Mouse (Mus musculus) limb, embryonic 15.5 days (tissue): ENCODE data around the gene Ift20. TPM values are rescaled to one million over a fixed set of nuclear protein-coding genes. Genes with fewer than 3 reads are reported as not detected.

Experiments
- ATAC-seq: fragments of 200-750 bp; cut with Nextera tagmentation; 2 replicates; pipeline ENCODE4 v1.8.0; 2017; ENCODE audit warnings: low read depth, moderate TSS enrichment; ENCODE audit not compliant: insufficient number of reproducible peaks, low FRiP score, low TSS enrichment
- H3K27ac ChIP-seq: fragments of 300-500 bp; sonication (generic); 2 replicates; pipeline ENCODE4 v1.5.1; 2015; ENCODE audit warnings: moderate library complexity, mild to moderate bottlenecking, inconsistent platforms
- H3K27me3 ChIP-seq: fragments of 300-500 bp; sonication (generic); 2 replicates; pipeline ENCODE4 v1.6.1; 2015; ENCODE audit warnings: inconsistent platforms
- H3K36me3 ChIP-seq: fragments of 300-500 bp; sonication (generic); 2 replicates; pipeline ENCODE4 v1.6.1; 2015; ENCODE audit warnings: inconsistent platforms
- H3K4me1 ChIP-seq: fragments of 300-500 bp; sonication (generic); 2 replicates; pipeline ENCODE4 v1.6.1; 2015; ENCODE audit warnings: inconsistent platforms
- H3K4me2 ChIP-seq: fragments of 300-500 bp; sonication (generic); 2 replicates; pipeline ENCODE4 v1.6.1; 2015; ENCODE audit warnings: mild to moderate bottlenecking, inconsistent platforms
- H3K4me3 ChIP-seq: fragments of 300-500 bp; sonication (generic); 2 replicates; pipeline ENCODE4 v1.5.1; 2015; ENCODE audit warnings: mild to moderate bottlenecking, inconsistent platforms
- H3K9ac ChIP-seq: fragments of 300-500 bp; sonication (generic); 2 replicates; pipeline ENCODE4 v1.6.1; 2015; ENCODE audit warnings: inconsistent platforms
- H3K9me3 ChIP-seq: fragments of 300-500 bp; sonication (generic); 2 replicates; pipeline ENCODE4 v1.6.1; 2016; ENCODE audit warnings: inconsistent platforms
- WGBS: fragments of 180-500 bp; shearing (Covaris S2); methylation state at CpG from one replicate; pipeline ENCODE4 v1.1.7; 2015; 5-methylcytosine and 5-hydroxymethylcytosine counted together
- polyA plus RNA-seq: library from polyadenylated mRNA; unstranded; fragments of >200 nt; fragmentation: Nextera tagmentation; extraction: Ambion mirVana; gene quantifications from 2 replicates; pipeline ENCODE4 v1.2.1, GENCODE M21; 2015

Ift20 gene
- polyA plus RNA-seq = 196 and 206 TPM in 2 replicates

GRCm38 (mm10) chr11:78536080-78536689 is at the start of gene Ift20, which contains the start of gene Tnfaip1:
Gene Ift20, plus strand, starts transcription at chr11:78536361.
Gene Tnfaip1, minus strand, starts transcription at chr11:78536332.
- Histone ChIP-seq H3K27ac (peak within 1 kb of the TSS; percentile 98), H3K4me1 (peaks cover 23% of the 10 kb centered on the region), H3K4me3 (peak within 1 kb of the TSS; percentile 85), H3K36me3 (peaks cover 44% of the 10 kb centered on the region), H3K9me3 (no peaks in the 10 kb centered on the region), H3K27me3 (no peaks in the 10 kb centered on the region), H3K4me2 (peak within 1 kb of the TSS; percentile 74), H3K9ac (peak within 1 kb of the TSS; percentile 87)
- under 1% methylated on average over 52 of the region's 52 CpGs for WGBS
- peak; percentile 99 for ATAC-seq

- no peaks in the 10 kb centered on the region for H3K36me3 ChIP-seq
- 4% methylated on average over 8 of the region's 8 CpGs for WGBS
- H3K4me3 ChIP-seq = no peak overlapping the region
- no peaks in the 10 kb centered on the region for H3K9me3 ChIP-seq
- H3K27me3 ChIP-seq = peaks cover 72% of the 10 kb centered on the region
- no peak overlapping the region for H3K9ac ChIP-seq
- no peak overlapping the region for H3K4me2 ChIP-seq
- no peak overlapping the region for H3K27ac ChIP-seq
- H3K4me1 ChIP-seq = peaks cover 6% of the 10 kb centered on the region
- no peak for ATAC-seq
These were observed 48.0 kb upstream of the Ift20 start for GRCm38 (mm10) chr11:78488168-78488567.

- Histone ChIP-seq H3K27me3 (peaks cover 77% of the 10 kb centered on the region), H3K4me3 (peak overlapping the region; percentile 29), H3K4me2 (peak overlapping the region; percentile 41), H3K9ac (no peak overlapping the region), H3K4me1 (peaks cover 6% of the 10 kb centered on the region), H3K9me3 (no peaks in the 10 kb centered on the region), H3K36me3 (no peaks in the 10 kb centered on the region), H3K27ac (no peak overlapping the region)
- 7% methylated on average over 48 of the region's 48 CpGs for WGBS
- no peak for ATAC-seq
These were observed 45.4 kb upstream of the Ift20 start for GRCm38 (mm10) chr11:78490781-78491241.

GRCm38 (mm10) chr11:78495904-78496303 is 40.3 kb upstream of the Ift20 start:
- WGBS = 5% methylated on average over 6 of the region's 6 CpGs
- Histone ChIP-seq H3K4me1 (peaks cover 17% of the 10 kb centered on the region), H3K27me3 (peaks cover 67% of the 10 kb centered on the region), H3K9me3 (no peaks in the 10 kb centered on the region), H3K9ac (no peak overlapping the region), H3K36me3 (no peaks in the 10 kb centered on the region), H3K4me3 (no peak overlapping the region), H3K4me2 (no peak overlapping the region), H3K27ac (no peak overlapping the region)
- no peak for ATAC-seq

- WGBS = 1% methylated on average over 44 of the region's 44 CpGs
- no peaks in the 10 kb centered on the region for H3K9me3 ChIP-seq
- H3K36me3 ChIP-seq = no peaks in the 10 kb centered on the region
- H3K4me1 ChIP-seq = peaks cover 16% of the 10 kb centered on the region
- peak overlapping the region; percentile 48 for H3K4me3 ChIP-seq
- ATAC-seq = no peak; the same call in 1 of the 2 replicates
- H3K27me3 ChIP-seq = peaks cover 62% of the 10 kb centered on the region
- H3K4me2 ChIP-seq = peak overlapping the region; percentile 92
- H3K9ac ChIP-seq = no peak overlapping the region
- no peak overlapping the region for H3K27ac ChIP-seq
These were observed 39.1 kb upstream of the Ift20 start for GRCm38 (mm10) chr11:78497071-78497541.

- Histone ChIP-seq H3K27ac (no peak within 1 kb of the TSS), H3K27me3 (peaks cover 62% of the 10 kb centered on the region), H3K36me3 (no peaks in the 10 kb centered on the region), H3K4me2 (peak within 1 kb of the TSS; percentile 92), H3K9me3 (no peaks in the 10 kb centered on the region), H3K9ac (no peak within 1 kb of the TSS), H3K4me1 (peaks cover 16% of the 10 kb centered on the region), H3K4me3 (peak within 1 kb of the TSS; percentile 48)
- ATAC-seq = peak; percentile 91
- 3% methylated on average over 36 of the region's 36 CpGs for WGBS
These were observed 38.3 kb upstream of the Ift20 start, which contains the start of gene Sarm1 for GRCm38 (mm10) chr11:78497544-78498522. Gene Sarm1, minus strand, starts transcription at chr11:78497754.

- peak within 1 kb of the TSS; percentile 48 for H3K4me3 ChIP-seq
- 63% methylated on average over 7 of the region's 7 CpGs for WGBS
- peaks cover 61% of the 10 kb centered on the region for H3K27me3 ChIP-seq
- peaks cover 16% of the 10 kb centered on the region for H3K4me1 ChIP-seq
- no peaks in the 10 kb centered on the region for H3K9me3 ChIP-seq
- H3K27ac ChIP-seq = no peak within 1 kb of the TSS
- H3K36me3 ChIP-seq = no peaks in the 10 kb centered on the region
- no peak within 1 kb of the TSS for H3K9ac ChIP-seq
- no peak for ATAC-seq
- H3K4me2 ChIP-seq = peak within 1 kb of the TSS; percentile 92
These were observed 37.2 kb upstream of the Ift20 start, which contains the start of gene Vtn for GRCm38 (mm10) chr11:78499004-78499403. Gene Vtn, plus strand, starts transcription at chr11:78499091.

- H3K27me3 ChIP-seq = peaks cover 56% of the 10 kb centered on the region
- H3K4me1 ChIP-seq = peaks cover 16% of the 10 kb centered on the region
- no peak overlapping the region for H3K9ac ChIP-seq
- H3K36me3 ChIP-seq = no peaks in the 10 kb centered on the region
- no peak overlapping the region for H3K27ac ChIP-seq
- no peak overlapping the region for H3K4me3 ChIP-seq
- no peak overlapping the region for H3K4me2 ChIP-seq
- ATAC-seq = no peak
- no peaks in the 10 kb centered on the region for H3K9me3 ChIP-seq
- 44% methylated on average over 16 of the region's 16 CpGs for WGBS
These were observed 36.6 kb upstream of the Ift20 start for GRCm38 (mm10) chr11:78499543-78499942.

- H3K4me1 ChIP-seq = peaks cover 16% of the 10 kb centered on the region
- no peaks in the 10 kb centered on the region for H3K9me3 ChIP-seq
- ATAC-seq = no peak
- H3K36me3 ChIP-seq = 0 out of 2 replicates have a peak, but pooled peaks cover 3% of the 10 kb centered on the region
- H3K27ac ChIP-seq = no peak overlapping the region
- no peak overlapping the region for H3K4me2 ChIP-seq
- H3K4me3 ChIP-seq = no peak overlapping the region
- WGBS = 80% methylated on average over 9 of the region's 9 CpGs
- H3K27me3 ChIP-seq = peaks cover 44% of the 10 kb centered on the region
- no peak overlapping the region for H3K9ac ChIP-seq
These were observed 35.4 kb upstream of the Ift20 start for GRCm38 (mm10) chr11:78500623-78501202.

- WGBS = 71% methylated on average over 20 of the region's 20 CpGs
- peaks cover 16% of the 10 kb centered on the region for H3K4me1 ChIP-seq
- no peak overlapping the region for H3K4me2 ChIP-seq
- peaks cover 6% of the 10 kb centered on the region for H3K36me3 ChIP-seq
- H3K9ac ChIP-seq = no peak overlapping the region
- no peaks in the 10 kb centered on the region for H3K9me3 ChIP-seq
- H3K27me3 ChIP-seq = peaks cover 36% of the 10 kb centered on the region
- ATAC-seq = no peak
- H3K4me3 ChIP-seq = no peak overlapping the region
- H3K27ac ChIP-seq = no peak overlapping the region
These were observed 34.6 kb upstream of the Ift20 start for GRCm38 (mm10) chr11:78501529-78501928.

- WGBS = 62% methylated on average over 7 of the region's 7 CpGs
- H3K27ac ChIP-seq = no peak within 1 kb of the TSS
- ATAC-seq = no peak
- no peak within 1 kb of the TSS for H3K4me3 ChIP-seq
- H3K4me2 ChIP-seq = no peak within 1 kb of the TSS
- peaks cover 21% of the 10 kb centered on the region for H3K36me3 ChIP-seq
- H3K9me3 ChIP-seq = no peaks in the 10 kb centered on the region
- peaks cover 2% of the 10 kb centered on the region; the same call in 1 of the 2 replicates for H3K4me1 ChIP-seq
- H3K27me3 ChIP-seq = peaks cover 29% of the 10 kb centered on the region
- 0 out of 2 replicates have a peak within 1 kb of the TSS, but pooled peaks have one; percentile 4 for H3K9ac ChIP-seq
These were observed 33.1 kb upstream of the Ift20 start, which contains the start of gene Sebox for GRCm38 (mm10) chr11:78502909-78503650. Gene Sebox, plus strand, starts transcription at chr11:78503447.
